Mouse (Mus musculus) heart, embryonic 15.5 days (tissue): ENCODE data around the gene Lrrc4c. TPM values are rescaled to one million over a fixed set of nuclear protein-coding genes. Genes with fewer than 3 reads are reported as not detected.

Experiments used
- ATAC-seq: fragments of 200-750 bp; cut with Nextera tagmentation; replicated peaks from 2 replicates; pipeline ENCODE4 v1.8.0; 2017; ENCODE audit warnings: low read depth, moderate TSS enrichment; ENCODE audit not compliant: insufficient number of reproducible peaks, insufficient read depth, low FRiP score
- H3K27ac ChIP-seq: fragments of 300-500 bp; sonication (generic); 2 replicates; pipeline ENCODE4 v1.5.1; 2015; ENCODE audit warnings: mild to moderate bottlenecking, inconsistent platforms
- H3K27me3 ChIP-seq: fragments of 300-500 bp; sonication (generic); 2 replicates; pipeline ENCODE4 v1.6.1; 2015; ENCODE audit warnings: inconsistent platforms
- H3K36me3 ChIP-seq: fragments of 300-500 bp; sonication (generic); 2 replicates; pipeline ENCODE4 v1.6.1; 2015; ENCODE audit warnings: mild to moderate bottlenecking, inconsistent platforms
- H3K4me1 ChIP-seq: fragments of 300-500 bp; sonication (generic); replicated peaks from 2 replicates; pipeline ENCODE4 v1.6.1; 2015; ENCODE audit warnings: inconsistent platforms
- H3K4me2 ChIP-seq: fragments of 300-500 bp; sonication (generic); 2 replicates; pipeline ENCODE4 v1.6.1; 2015; ENCODE audit warnings: inconsistent platforms, mild to moderate bottlenecking, moderate library complexity
- H3K4me3 ChIP-seq: fragments of 300-500 bp; sonication (generic); 2 replicates; pipeline ENCODE4 v1.5.1; 2015; ENCODE audit warnings: mild to moderate bottlenecking, inconsistent platforms
- H3K9ac ChIP-seq: fragments of 300-500 bp; sonication (generic); 2 replicates; pipeline ENCODE4 v1.6.1; 2015; ENCODE audit warnings: mild to moderate bottlenecking, inconsistent platforms
- H3K9me3 ChIP-seq: fragments of 300-500 bp; sonication (generic); replicated peaks from 2 replicates; pipeline ENCODE4 v1.6.1; 2016; ENCODE audit warnings: inconsistent platforms
- WGBS: fragments of 180-500 bp; shearing (Covaris S2); methylation state at CpG from one replicate; pipeline ENCODE4 v1.1.7; 2015; ENCODE audit warnings: mixed read lengths; 5-methylcytosine and 5-hydroxymethylcytosine counted together
- polyA plus RNA-seq: library from polyadenylated mRNA; unstranded; fragments of >200 nt; fragmentation: Nextera tagmentation; extraction: Ambion mirVana; gene quantifications from 2 replicates; pipeline ENCODE4 v1.2.1, GENCODE M21; 2015

Lrrc4c gene
- polyA plus RNA-seq, 1 experiment from 2014 or later = 1.2 TPM

- Histone ChIP-seq H3K4me1 (no peaks in the 10 kb centered on the region), H3K9me3 (no peaks in the 10 kb centered on the region), H3K36me3 (no peaks in the 10 kb centered on the region), H3K9ac (no peak overlapping the region), H3K4me3 (no peak overlapping the region), H3K4me2 (no peak overlapping the region), H3K27ac (no peak overlapping the region), H3K27me3 (no peaks in the 10 kb centered on the region)
- no peak for ATAC-seq
- 79% methylated on average over 1 of the region's 1 CpGs for WGBS
Observed at GRCm38 (mm10) chr2:96547171-96547570, 229.2 kb downstream of the Lrrc4c start.

GRCm38 (mm10) chr2:96573755-96574154 lies 255.8 kb downstream of the Lrrc4c start:
- Histone ChIP-seq H3K9ac (no peak overlapping the region), H3K4me3 (no peak overlapping the region), H3K9me3 (no peaks in the 10 kb centered on the region), H3K4me2 (no peak overlapping the region), H3K27me3 (no peaks in the 10 kb centered on the region), H3K27ac (no peak overlapping the region), H3K36me3 (no peaks in the 10 kb centered on the region), H3K4me1 (no peaks in the 10 kb centered on the region)
- WGBS = 73% methylated on average over 2 of the region's 2 CpGs
- no peak for ATAC-seq

- H3K4me1 ChIP-seq = peaks cover 4% of the 10 kb centered on the region; the same call in 1 of the 2 replicates
- 84% methylated on average over 8 of the region's 8 CpGs for WGBS
- H3K27ac ChIP-seq = no peak overlapping the region
- no peak overlapping the region for H3K4me2 ChIP-seq
- no peak overlapping the region for H3K9ac ChIP-seq
- no peak overlapping the region for H3K4me3 ChIP-seq
- H3K36me3 ChIP-seq = no peaks in the 10 kb centered on the region
- H3K9me3 ChIP-seq = no peaks in the 10 kb centered on the region
- no peak for ATAC-seq
- H3K27me3 ChIP-seq = no peaks in the 10 kb centered on the region
Observed at GRCm38 (mm10) chr2:96577701-96578100, 259.7 kb downstream of the Lrrc4c start.

- 83% methylated on average over 1 of the region's 1 CpGs for WGBS
- H3K27me3 ChIP-seq = no peaks in the 10 kb centered on the region
- ATAC-seq = no peak
- H3K9me3 ChIP-seq = no peaks in the 10 kb centered on the region
- no peaks in the 10 kb centered on the region for H3K36me3 ChIP-seq
- H3K9ac ChIP-seq = no peak overlapping the region
- H3K4me2 ChIP-seq = no peak overlapping the region
- H3K27ac ChIP-seq = peak overlapping the region; percentile 69
- H3K4me1 ChIP-seq = peaks cover 4% of the 10 kb centered on the region; the same call in 1 of the 2 replicates
- no peak overlapping the region for H3K4me3 ChIP-seq
Observed at GRCm38 (mm10) chr2:96580136-96580733, 262.3 kb downstream of the Lrrc4c start.

GRCm38 (mm10) chr2:96585665-96586064 lies 267.7 kb downstream of the Lrrc4c start:
- Histone ChIP-seq H3K27ac (no peak overlapping the region), H3K9ac (no peak overlapping the region), H3K4me3 (no peak overlapping the region), H3K27me3 (no peaks in the 10 kb centered on the region), H3K4me2 (no peak overlapping the region), H3K36me3 (no peaks in the 10 kb centered on the region), H3K9me3 (no peaks in the 10 kb centered on the region), H3K4me1 (no peaks in the 10 kb centered on the region)
- WGBS = 4% methylated on average over 4 of the region's 4 CpGs
- ATAC-seq = no peak

- Histone ChIP-seq H3K4me2 (no peak overlapping the region), H3K9ac (no peak overlapping the region), H3K27ac (no peak overlapping the region), H3K4me3 (no peak overlapping the region), H3K27me3 (no peaks in the 10 kb centered on the region), H3K9me3 (no peaks in the 10 kb centered on the region), H3K4me1 (no peaks in the 10 kb centered on the region), H3K36me3 (no peaks in the 10 kb centered on the region)
- no peak for ATAC-seq
- WGBS = 85% methylated on average over 3 of the region's 3 CpGs
Observed at GRCm38 (mm10) chr2:96604801-96605200, 286.8 kb downstream of the Lrrc4c start.

- no peak overlapping the region for H3K27ac ChIP-seq
- no peak overlapping the region for H3K9ac ChIP-seq
- H3K4me1 ChIP-seq = no peaks in the 10 kb centered on the region
- no peaks in the 10 kb centered on the region for H3K9me3 ChIP-seq
- 56% methylated on average over 1 of the region's 1 CpGs for WGBS
- H3K4me3 ChIP-seq = no peak overlapping the region
- no peaks in the 10 kb centered on the region for H3K27me3 ChIP-seq
- H3K4me2 ChIP-seq = no peak overlapping the region
- no peaks in the 10 kb centered on the region for H3K36me3 ChIP-seq
- no peak for ATAC-seq
Observed at GRCm38 (mm10) chr2:96614121-96614520, 296.2 kb downstream of the Lrrc4c start.

GRCm38 (mm10) chr2:96618691-96619205 lies 300.8 kb downstream of the Lrrc4c start:
- no peaks in the 10 kb centered on the region for H3K36me3 ChIP-seq
- H3K4me1 ChIP-seq = no peaks in the 10 kb centered on the region

GRCm38 (mm10) chr2:96667113-96667512 lies 349.1 kb downstream of the Lrrc4c start:
- 61% methylated on average over 4 of the region's 4 CpGs for WGBS
- no peak overlapping the region for H3K27ac ChIP-seq

More at GRCm38 (mm10) chr2:96618691-96619205, 300.8 kb downstream of the Lrrc4c start:
- Histone ChIP-seq H3K4me2 (no peak overlapping the region), H3K9ac (no peak overlapping the region), H3K9me3 (no peaks in the 10 kb centered on the region), H3K27ac (no peak overlapping the region), H3K4me3 (no peak overlapping the region), H3K27me3 (no peaks in the 10 kb centered on the region)
- 63% methylated on average over 6 of the region's 6 CpGs for WGBS
- ATAC-seq = no peak

GRCm38 (mm10) chr2:96681806-96682205 lies 363.8 kb downstream of the Lrrc4c start:
- no peaks in the 10 kb centered on the region for H3K4me1 ChIP-seq
- H3K4me3 ChIP-seq = no peak overlapping the region
- H3K4me2 ChIP-seq = no peak overlapping the region
- no peaks in the 10 kb centered on the region for H3K27me3 ChIP-seq
- no peak overlapping the region for H3K9ac ChIP-seq
- H3K9me3 ChIP-seq = no peaks in the 10 kb centered on the region
- no peak overlapping the region for H3K27ac ChIP-seq
- no peak for ATAC-seq
- H3K36me3 ChIP-seq = no peaks in the 10 kb centered on the region
- WGBS = 50% methylated on average over 4 of the region's 4 CpGs

More at GRCm38 (mm10) chr2:96667113-96667512, 349.1 kb downstream of the Lrrc4c start:
- Histone ChIP-seq H3K9ac (no peak overlapping the region), H3K9me3 (no peaks in the 10 kb centered on the region), H3K4me2 (no peak overlapping the region), H3K4me3 (no peak overlapping the region), H3K27me3 (no peaks in the 10 kb centered on the region), H3K4me1 (no peaks in the 10 kb centered on the region), H3K36me3 (no peaks in the 10 kb centered on the region)
- no peak for ATAC-seq

- Histone ChIP-seq H3K4me3 (no peak overlapping the region), H3K4me2 (no peak overlapping the region), H3K36me3 (no peaks in the 10 kb centered on the region), H3K9me3 (no peaks in the 10 kb centered on the region), H3K4me1 (no peaks in the 10 kb centered on the region), H3K27me3 (no peaks in the 10 kb centered on the region), H3K27ac (no peak overlapping the region), H3K9ac (no peak overlapping the region)
- WGBS = 69% methylated on average over 1 of the region's 1 CpGs
- no peak for ATAC-seq
Observed at GRCm38 (mm10) chr2:96685328-96685727, 367.4 kb downstream of the Lrrc4c start.

- H3K27ac ChIP-seq = no peak overlapping the region
- H3K9ac ChIP-seq = no peak overlapping the region
- 37% methylated on average over 3 of the region's 3 CpGs for WGBS
- no peaks in the 10 kb centered on the region for H3K27me3 ChIP-seq
- H3K4me3 ChIP-seq = no peak overlapping the region
- H3K4me1 ChIP-seq = no peaks in the 10 kb centered on the region
- no peak for ATAC-seq
- no peak overlapping the region for H3K4me2 ChIP-seq
- H3K36me3 ChIP-seq = no peaks in the 10 kb centered on the region
- no peaks in the 10 kb centered on the region for H3K9me3 ChIP-seq
Observed at GRCm38 (mm10) chr2:96705004-96705403, 387.0 kb downstream of the Lrrc4c start.
